Mouse (Mus musculus) embryonic fibroblast, embryonic 13.5 days (primary cell): ENCODE measurements around the gene Igfbp5.

Experiments
- CTCF ChIP-seq: IDR thresholded peaks from 2 replicates; pipeline ENCODE4 v1.5.1; 2011; ENCODE audit warnings: mild to moderate bottlenecking, control low read depth, low read length, moderate library complexity, borderline replicate concordance; ENCODE audit not compliant: insufficient read depth
- POLR2A ChIP-seq: IDR thresholded peaks from 2 replicates; pipeline ENCODE4 v1.6.1; 2011; ENCODE audit warnings: low read depth, mild to moderate bottlenecking, control low read depth, low read length, moderate library complexity

DNA sequence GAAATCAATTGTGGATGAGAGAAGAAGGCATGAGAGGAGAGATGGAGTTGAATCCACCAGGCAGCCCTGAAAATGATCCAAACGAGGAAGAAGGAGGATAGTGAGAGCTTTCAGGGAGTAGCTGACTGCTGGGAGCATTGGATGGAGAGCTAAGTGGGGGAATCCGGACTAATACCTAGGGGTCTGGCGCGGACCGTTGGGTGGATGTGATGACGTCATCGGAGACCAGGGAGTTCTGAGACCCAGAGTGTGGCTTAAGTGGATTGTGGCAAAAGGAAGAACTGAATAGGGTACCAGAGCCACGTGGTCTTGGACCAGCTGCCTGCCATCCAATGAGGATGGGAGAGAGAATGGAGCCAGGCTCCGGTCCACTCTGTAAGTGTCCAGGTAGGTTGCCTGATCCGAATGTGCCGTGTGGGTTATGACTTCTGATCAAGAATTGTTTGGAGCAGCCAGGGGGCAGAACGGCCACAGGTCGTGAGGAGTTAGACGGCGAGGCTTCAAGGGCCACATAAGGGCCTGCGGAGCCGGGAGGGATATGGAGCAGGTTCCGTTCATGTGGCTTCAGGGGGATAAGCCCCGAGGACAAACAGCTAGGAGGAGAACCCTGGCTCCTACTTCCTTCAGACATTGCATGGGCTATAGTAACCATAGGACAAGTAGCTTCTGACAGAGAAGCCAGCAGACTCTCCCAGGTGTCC lies 18.3 kb downstream of the Igfbp5 start:
- no peak for TF ChIP-seq POLR2A
- no peak for TF ChIP-seq CTCF
